Mouse (Mus musculus): Measurements from ENCODE around the gene Zer1. TPM values are rescaled to one million over a fixed set of nuclear protein-coding genes. Genes with fewer than 3 reads are reported as not detected.

Gene Zer1
- polyA plus RNA-seq, 1 experiment from 2014 or later, result 15.1 TPM

DNA sequence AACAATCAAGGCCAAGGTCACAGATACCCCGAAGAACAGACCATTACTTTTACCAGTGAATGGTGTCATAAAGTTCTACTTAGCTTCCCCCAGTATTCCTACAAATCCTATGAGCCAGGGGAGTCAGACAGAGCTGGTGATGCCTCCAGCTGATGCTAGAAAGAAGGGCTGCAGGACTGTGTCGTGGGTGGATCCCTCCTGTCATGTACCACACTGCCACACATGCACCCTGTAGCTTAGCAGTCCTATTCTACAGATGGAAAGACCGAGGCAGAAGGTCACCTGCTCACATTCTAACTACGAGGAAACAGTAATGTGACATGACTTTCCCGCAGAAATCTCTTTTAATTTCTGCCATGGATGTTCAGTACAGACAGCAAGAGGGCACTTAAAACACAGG is 1.6 kb downstream of the Zer1 start:
- H3K27me3 ChIP-seq, result no peaks in the 10 kb centered on the region
- WGBS, result 87% methylated on average over 5 of the region's 5 CpGs
- no peak overlapping the region for H3K27ac ChIP-seq
- H3K4me3 ChIP-seq (replicated peaks), result peak overlapping the region; percentile 89; the same call in 1 of the 2 replicates
- no peak for ATAC-seq
- H3K36me3 ChIP-seq, result peaks cover 6% of the 10 kb centered on the region
- H3K9ac ChIP-seq (replicated peaks), result peak overlapping the region; percentile 92; the same call in 1 of the 2 replicates
- no peaks in the 10 kb centered on the region for H3K9me3 ChIP-seq
- H3K4me1 ChIP-seq (replicated peaks), result peaks cover 50% of the 10 kb centered on the region
- H3K4me2 ChIP-seq (replicated peaks), result peak overlapping the region; percentile 89

- WGBS, result 83% methylated on average over 4 of the region's 4 CpGs
- ATAC-seq, result no peak
- no peaks in the 10 kb centered on the region for H3K9me3 ChIP-seq
- peaks cover 6% of the 10 kb centered on the region for H3K36me3 ChIP-seq
- peaks cover 49% of the 10 kb centered on the region for H3K4me1 ChIP-seq (replicated peaks)
- H3K27ac ChIP-seq, result peak overlapping the region; percentile 59; the same call in 1 of the 2 replicates
- H3K4me3 ChIP-seq (replicated peaks), result no peak overlapping the region
- H3K4me2 ChIP-seq (replicated peaks), result peak overlapping the region; percentile 9; the same call in 1 of the 2 replicates
- H3K27me3 ChIP-seq, result no peaks in the 10 kb centered on the region
- peak overlapping the region; percentile 29; the same call in 1 of the 2 replicates for H3K9ac ChIP-seq (replicated peaks)
Measured at GRCm38 (mm10) chr2:30120269-30120668, 4.1 kb downstream of the Zer1 start.

GRCm38 (mm10) chr2:30119641-30120051 is 4.7 kb downstream of the Zer1 start:
- Histone ChIP-seq H3K27me3 (no peaks in the 10 kb centered on the region), H3K36me3 (peaks cover 6% of the 10 kb centered on the region), H3K9ac (replicated peaks) (0 out of 2 replicates have a peak overlapping the region, but pooled peaks have one; percentile 29), H3K4me2 (replicated peaks) (peak overlapping the region; percentile 9), H3K9me3 (no peaks in the 10 kb centered on the region), H3K4me1 (replicated peaks) (peaks cover 42% of the 10 kb centered on the region), H3K27ac (peak overlapping the region; percentile 59), H3K4me3 (replicated peaks) (no peak overlapping the region)
- ATAC-seq, result peak; percentile 32; the same call in 1 of the 2 replicates
- WGBS, result 15% methylated on average over 6 of the region's 6 CpGs

DNA sequence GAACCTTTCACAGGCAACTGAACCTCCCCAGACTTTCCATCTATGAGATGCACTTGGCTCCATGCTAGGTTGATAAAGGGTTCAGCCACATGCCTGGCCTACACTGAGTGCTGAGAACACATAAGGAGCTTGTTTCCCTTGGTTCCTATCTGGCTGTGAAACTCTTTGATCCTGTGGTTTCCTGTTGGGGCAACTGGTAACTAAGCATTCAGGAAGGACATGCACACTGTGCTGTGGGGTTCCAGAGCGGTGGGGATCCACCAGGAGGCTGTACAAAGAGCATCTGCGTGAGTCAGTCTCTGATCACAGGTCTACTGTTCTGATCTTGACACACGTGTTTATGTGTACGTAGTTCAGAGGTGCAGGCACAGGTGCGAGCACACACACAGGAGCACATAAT is 11.8 kb downstream of the Zer1 start:
- no peak for ATAC-seq
- WGBS, result 94% methylated on average over 5 of the region's 5 CpGs
- no peaks in the 10 kb centered on the region for H3K27me3 ChIP-seq
- H3K4me1 ChIP-seq (replicated peaks), result no peaks in the 10 kb centered on the region
- H3K4me2 ChIP-seq (replicated peaks), result no peak overlapping the region
- H3K36me3 ChIP-seq, result peaks cover 57% of the 10 kb centered on the region
- H3K27ac ChIP-seq, result no peak overlapping the region
- H3K9ac ChIP-seq (replicated peaks), result no peak overlapping the region
- H3K9me3 ChIP-seq, result no peaks in the 10 kb centered on the region
- H3K4me3 ChIP-seq (replicated peaks), result no peak overlapping the region

DNA sequence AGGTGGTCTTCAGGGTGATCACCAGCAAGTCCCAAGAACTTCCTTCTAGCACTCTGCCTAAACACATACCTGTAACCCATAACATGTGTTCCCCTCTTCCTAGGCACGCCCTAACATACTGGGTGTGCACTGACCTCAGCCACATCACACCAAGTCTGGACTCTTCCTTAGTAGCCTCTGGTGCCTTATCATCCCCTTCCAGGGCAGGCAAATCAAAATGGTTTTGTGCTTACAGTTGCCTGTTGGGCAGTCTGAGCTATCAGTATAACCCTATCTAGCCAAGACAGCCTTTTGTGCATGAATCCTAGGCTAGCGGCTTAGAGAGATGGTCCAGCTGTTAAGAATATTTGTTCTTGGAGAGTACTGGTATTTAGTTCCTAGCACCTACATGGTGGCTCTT is 12.9 kb downstream of the Zer1 start:
- no peaks in the 10 kb centered on the region for H3K27me3 ChIP-seq
- WGBS, result 98% methylated on average over 2 of the region's 2 CpGs
- no peak overlapping the region for H3K4me2 ChIP-seq (replicated peaks)
- no peak for ATAC-seq
- H3K9ac ChIP-seq (replicated peaks), result no peak overlapping the region
- no peaks in the 10 kb centered on the region for H3K9me3 ChIP-seq
- H3K4me3 ChIP-seq (replicated peaks), result no peak overlapping the region
- H3K36me3 ChIP-seq, result peaks cover 68% of the 10 kb centered on the region
- no peaks in the 10 kb centered on the region for H3K4me1 ChIP-seq (replicated peaks)
- no peak overlapping the region for H3K27ac ChIP-seq

DNA sequence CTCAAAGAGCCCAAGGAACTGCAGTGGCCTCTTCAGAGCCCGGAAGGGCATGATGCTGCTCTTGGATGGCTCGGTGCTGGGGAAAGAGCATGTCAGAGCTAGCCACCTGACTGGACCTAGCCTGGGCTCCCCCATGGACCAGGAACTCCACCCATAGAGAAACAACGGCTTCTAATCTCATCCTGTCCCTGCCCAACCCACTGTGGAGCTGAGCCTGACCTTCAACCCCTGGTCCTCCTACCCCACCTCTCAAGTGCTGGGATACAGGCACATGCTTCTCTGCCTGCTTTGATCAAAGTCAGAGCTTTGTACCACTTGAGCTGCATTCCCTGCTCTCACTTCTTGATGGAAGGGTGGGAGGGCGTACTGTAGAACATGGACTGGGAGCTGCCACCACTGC is 16.1 kb downstream of the Zer1 start:
- peaks cover 97% of the 10 kb centered on the region for H3K36me3 ChIP-seq
- no peaks in the 10 kb centered on the region for H3K9me3 ChIP-seq
- 96% methylated on average over 4 of the region's 4 CpGs for WGBS
- no peak overlapping the region for H3K27ac ChIP-seq
- no peaks in the 10 kb centered on the region for H3K27me3 ChIP-seq
- no peak for ATAC-seq
- H3K9ac ChIP-seq (replicated peaks), result no peak overlapping the region
- no peak overlapping the region for H3K4me3 ChIP-seq (replicated peaks)
- H3K4me1 ChIP-seq (replicated peaks), result no peaks in the 10 kb centered on the region
- no peak overlapping the region for H3K4me2 ChIP-seq (replicated peaks)

DNA sequence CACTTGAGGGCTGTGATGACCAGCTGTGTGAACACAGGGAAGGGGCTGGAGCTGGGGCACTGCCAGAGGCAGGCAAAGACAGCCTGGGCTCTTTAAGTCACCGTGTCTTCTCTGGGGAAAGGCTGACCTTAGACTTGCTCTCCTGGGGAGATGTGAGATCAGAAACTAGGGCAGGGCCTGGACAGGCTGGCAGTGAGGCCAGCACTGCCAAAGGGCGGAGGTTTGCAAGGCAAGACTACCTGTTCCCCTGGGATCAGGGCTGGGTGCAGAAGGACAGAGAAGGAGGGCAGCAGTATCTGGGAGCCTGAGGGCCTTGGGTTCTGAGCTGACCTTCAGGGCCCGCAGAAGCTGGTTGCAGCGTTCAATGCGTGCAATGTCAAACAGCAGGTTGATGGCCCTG is 16.7 kb downstream of the Zer1 start:
- Histone ChIP-seq H3K27ac (no peak overlapping the region), H3K36me3 (peaks cover 97% of the 10 kb centered on the region), H3K9me3 (no peaks in the 10 kb centered on the region), H3K4me2 (replicated peaks) (no peak overlapping the region), H3K9ac (replicated peaks) (no peak overlapping the region), H3K4me3 (replicated peaks) (no peak overlapping the region), H3K4me1 (replicated peaks) (no peaks in the 10 kb centered on the region), H3K27me3 (no peaks in the 10 kb centered on the region)
- no peak for ATAC-seq
- WGBS, result 94% methylated on average over 5 of the region's 5 CpGs

DNA sequence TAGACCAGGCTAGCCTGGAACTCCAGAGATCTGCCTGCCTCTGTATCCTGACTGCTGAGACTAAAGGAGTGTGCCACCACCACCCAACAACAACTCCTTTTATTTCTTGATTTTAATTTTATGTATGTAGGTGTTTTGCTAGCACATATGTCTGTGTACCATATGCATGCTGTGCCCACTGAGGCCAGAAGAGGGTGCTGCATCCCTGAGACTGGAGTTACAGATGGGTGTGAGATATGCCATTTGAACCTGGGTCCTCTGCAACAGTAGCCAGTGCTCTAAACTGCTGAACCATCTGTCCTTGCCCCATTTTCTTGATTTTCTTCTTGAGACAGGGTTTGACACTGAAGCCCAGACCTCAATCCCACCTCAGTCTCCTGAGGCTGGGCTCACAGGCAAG is 18.0 kb downstream of the Zer1 start:
- no peaks in the 10 kb centered on the region for H3K27me3 ChIP-seq
- H3K9ac ChIP-seq (replicated peaks), result no peak overlapping the region
- H3K27ac ChIP-seq, result no peak overlapping the region
- H3K4me3 ChIP-seq (replicated peaks), result no peak overlapping the region
- no peak overlapping the region for H3K4me2 ChIP-seq (replicated peaks)
- peaks cover 98% of the 10 kb centered on the region for H3K36me3 ChIP-seq
- no peaks in the 10 kb centered on the region for H3K9me3 ChIP-seq
- H3K4me1 ChIP-seq (replicated peaks), result no peaks in the 10 kb centered on the region
- ATAC-seq, result no peak

GRCm38 (mm10) chr2:30100214-30100613 is 24.2 kb downstream of the Zer1 start:
- no peaks in the 10 kb centered on the region for H3K4me1 ChIP-seq (replicated peaks)
- no peak for ATAC-seq
- H3K27me3 ChIP-seq, result no peaks in the 10 kb centered on the region
- H3K9me3 ChIP-seq, result no peaks in the 10 kb centered on the region
- H3K9ac ChIP-seq (replicated peaks), result no peak overlapping the region
- no peak overlapping the region for H3K4me3 ChIP-seq (replicated peaks)
- H3K27ac ChIP-seq, result no peak overlapping the region
- peaks cover 89% of the 10 kb centered on the region for H3K36me3 ChIP-seq
- 67% methylated on average over 4 of the region's 4 CpGs for WGBS
- no peak overlapping the region for H3K4me2 ChIP-seq (replicated peaks)

DNA sequence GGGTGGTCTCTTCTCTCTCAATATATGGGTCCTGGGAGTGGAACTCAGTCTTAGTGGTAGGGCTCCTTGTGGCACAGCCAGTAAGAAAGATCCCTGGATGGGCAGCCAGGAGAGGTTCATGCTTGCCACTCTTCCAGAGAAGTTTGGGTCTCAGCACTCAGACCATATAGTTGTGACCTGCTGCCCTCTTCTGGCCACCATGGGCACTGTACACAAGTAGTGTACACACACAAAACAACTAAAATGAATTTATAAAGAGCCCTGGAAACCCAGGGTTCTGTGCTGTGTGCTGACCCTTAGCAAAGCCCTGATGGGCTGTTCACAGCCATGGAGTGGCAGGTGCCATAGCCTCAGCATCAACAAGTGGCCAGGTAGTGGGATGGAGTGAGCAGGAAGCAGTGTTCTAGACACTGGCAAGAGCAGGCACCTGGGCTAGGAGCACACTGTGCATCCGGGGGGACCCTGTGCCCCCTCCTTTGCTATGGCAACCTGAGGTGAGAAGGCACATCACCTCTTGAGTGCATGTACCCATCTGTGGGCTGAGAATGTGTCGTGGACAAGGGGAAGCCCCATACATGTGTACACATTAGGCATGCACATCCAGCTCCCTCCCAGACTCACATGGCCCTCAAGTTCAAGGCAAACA is 28.4 kb downstream of the Zer1 start:
- peaks cover 24% of the 10 kb centered on the region for H3K4me1 ChIP-seq (replicated peaks)
- no peaks in the 10 kb centered on the region for H3K9me3 ChIP-seq
- H3K27ac ChIP-seq, result no peak overlapping the region
- 83% methylated on average over 2 of the region's 2 CpGs for WGBS
- H3K36me3 ChIP-seq, result peaks cover 52% of the 10 kb centered on the region
- no peak overlapping the region for H3K4me3 ChIP-seq (replicated peaks)
- H3K27me3 ChIP-seq, result no peaks in the 10 kb centered on the region
- no peak overlapping the region for H3K9ac ChIP-seq (replicated peaks)
- H3K4me2 ChIP-seq (replicated peaks), result no peak overlapping the region
- ATAC-seq, result no peak

DNA sequence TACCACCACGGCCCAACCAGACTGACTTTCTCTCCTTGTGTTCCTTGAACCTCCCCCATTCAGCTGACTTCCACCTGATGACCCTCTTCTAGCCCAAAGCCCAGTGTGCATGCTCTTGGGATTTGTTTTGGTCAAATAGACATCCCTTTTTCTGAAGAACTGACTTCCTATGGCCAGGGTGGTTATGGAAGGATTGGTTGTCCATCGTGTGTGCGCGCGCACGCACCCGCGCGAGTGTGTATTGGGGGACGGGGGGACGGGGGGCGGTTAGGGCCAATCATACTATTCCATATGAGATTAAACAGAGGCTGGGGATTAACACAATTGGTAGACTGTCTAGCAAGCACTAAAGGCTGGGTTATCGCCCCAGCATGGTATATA is 30.2 kb downstream of the Zer1 start:
- Histone ChIP-seq H3K36me3 (peaks cover 34% of the 10 kb centered on the region), H3K27ac (no peak overlapping the region), H3K27me3 (no peaks in the 10 kb centered on the region), H3K4me2 (replicated peaks) (peak overlapping the region; percentile 78), H3K4me3 (replicated peaks) (peak overlapping the region; percentile 63), H3K4me1 (replicated peaks) (peaks cover 24% of the 10 kb centered on the region), H3K9me3 (no peaks in the 10 kb centered on the region), H3K9ac (replicated peaks) (peak overlapping the region; percentile 70)
- no peak for ATAC-seq
- 2% methylated on average over 13 of the region's 13 CpGs for WGBS

DNA sequence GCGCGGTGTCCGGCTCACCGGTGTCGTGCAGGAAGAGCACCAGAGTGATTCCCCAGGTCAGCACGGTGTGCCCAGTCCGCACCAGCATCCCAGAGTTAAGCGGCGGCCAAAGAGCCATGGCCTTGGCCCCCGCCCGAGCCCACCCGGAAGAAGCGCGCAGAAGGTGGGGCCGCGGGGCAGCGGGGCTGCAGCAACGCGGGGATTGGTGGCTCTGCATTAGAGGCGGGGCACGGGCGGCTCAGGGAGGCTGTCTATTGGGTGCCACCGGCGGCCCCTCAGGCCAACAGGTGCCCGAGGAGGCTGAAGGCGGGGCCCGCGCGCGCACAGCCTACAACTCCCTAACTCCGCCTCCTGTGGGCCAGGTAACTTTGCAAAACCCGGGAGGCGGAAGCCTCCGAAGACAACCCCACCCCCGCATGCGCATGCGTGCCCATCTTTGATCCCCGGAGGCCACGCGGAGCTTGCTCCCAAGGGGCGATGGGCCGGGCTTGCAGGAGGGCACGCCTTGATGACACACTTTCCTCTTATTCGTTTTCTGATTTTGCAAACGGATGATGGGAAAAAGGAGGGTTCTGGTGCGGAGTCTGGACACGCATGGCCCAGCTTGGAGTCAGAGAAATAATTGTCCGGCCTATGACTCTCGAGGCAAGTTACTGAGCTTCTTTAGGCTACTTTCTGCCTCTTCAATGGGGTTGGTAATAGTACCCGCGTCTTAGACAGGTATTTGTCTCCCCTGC is 30.7 kb downstream of the Zer1 start, which contains the start of gene Zdhhc12:
Zdhhc12 (minus strand) TSS at position 178 of the 737 bp plus-strand sequence.
- no peaks in the 10 kb centered on the region for H3K9me3 ChIP-seq
- H3K4me1 ChIP-seq (replicated peaks), result peaks cover 24% of the 10 kb centered on the region
- H3K27ac ChIP-seq, result peak within 1 kb of the TSS; percentile 5; the same call in 1 of the 2 replicates
- peak; percentile 95 for ATAC-seq
- under 1% methylated on average over 48 of the region's 51 CpGs for WGBS
- peaks cover 29% of the 10 kb centered on the region for H3K36me3 ChIP-seq
- H3K4me2 ChIP-seq (replicated peaks), result peak within 1 kb of the TSS; percentile 78
- H3K27me3 ChIP-seq, result no peaks in the 10 kb centered on the region
- peak within 1 kb of the TSS; percentile 70 for H3K9ac ChIP-seq (replicated peaks)
- peak within 1 kb of the TSS; percentile 63 for H3K4me3 ChIP-seq (replicated peaks)
